Mouse (Mus musculus): ENCODE results near the gene Polrmt.

GRCm38 (mm10) chr10:79755854-79756253 is 9.5 kb upstream of the Polrmt start:
- TF ChIP-seq POLR2A (IDR thresholded peaks at IDR 0.05; ENCODE audit: borderline replicate concordance, low read depth, low read length): no peak
- no peak for TF ChIP-seq CTCF (IDR thresholded peaks at IDR 0.05; ENCODE audit: low read depth, low read length)

Measured in bone marrow macrophage, adult 2 months (primary cell).